Mouse (Mus musculus) ES-Bruce4 (cell line): ENCODE data around the gene Nptx1.

Experiments
- CTCF ChIP-seq: IDR thresholded peaks from one replicate; pipeline ENCODE4 v1.8.1; 2011; ENCODE audit warnings: low read depth, low read length
- POLR2A ChIP-seq: IDR thresholded peaks from one replicate; pipeline ENCODE4 v1.8.1; 2011; ENCODE audit warnings: low read length; ENCODE audit not compliant: insufficient read depth

DNA sequence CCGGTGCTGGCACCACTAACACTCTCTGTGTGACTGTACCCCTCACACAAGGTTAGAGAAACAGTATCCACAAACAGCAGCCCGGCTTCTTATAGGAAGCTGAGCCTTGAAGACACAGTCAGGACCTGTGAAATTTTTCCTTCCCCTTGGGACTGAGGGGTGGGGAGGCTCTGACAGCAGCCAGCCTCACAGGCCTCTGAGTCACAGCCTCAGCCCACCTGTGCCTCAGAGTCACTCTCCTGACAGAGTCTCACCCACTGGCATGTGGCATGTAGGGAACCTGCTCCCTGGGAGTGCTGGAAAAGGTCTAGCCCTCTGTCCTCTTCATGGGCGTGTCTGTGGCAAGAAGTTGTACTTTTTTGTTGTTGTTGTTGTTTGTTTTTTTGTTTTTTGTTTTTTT is 3.9 kb upstream of the Nptx1 start:
- TF ChIP-seq POLR2A = no peak
- TF ChIP-seq CTCF = no peak
